ENCODE assay signal across 10 mouse cellular contexts in the genomic region with DNA sequence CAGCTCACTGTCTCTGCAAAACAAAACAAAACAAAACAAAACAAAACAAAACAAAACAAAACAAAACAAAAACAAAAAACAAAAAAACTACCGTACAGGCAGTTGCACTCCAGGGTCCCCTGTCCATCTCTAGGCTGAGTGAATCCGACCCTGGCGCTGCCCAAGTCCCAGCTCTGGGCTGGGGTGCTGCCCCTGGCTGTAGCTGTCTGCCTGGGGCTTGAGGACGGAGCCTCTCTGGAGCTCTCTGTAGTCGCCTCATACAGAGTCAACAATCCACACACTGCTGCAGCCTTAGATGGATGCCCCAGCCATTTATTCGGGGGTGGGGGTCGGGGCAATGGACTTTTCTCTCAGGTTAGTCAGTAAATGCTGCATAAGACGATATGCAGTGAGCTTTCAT. TPM values are rescaled to one million over a fixed set of nuclear protein-coding genes. Genes with fewer than 3 reads are reported as not detected.
DNase-seq lines count a peak whose midpoint lies in the region; ATAC-seq and TF ChIP-seq lines count a peak whose summit lies in the region.
"Had no signal": no experiment of that assay in that cellular context is flagged by ENCODE, and none has a peak within 500 bp of the region (broad histone marks: within the 10 kb centered on the region; RNA-seq: fewer than 3 reads in every experiment).

No protein-coding gene starts in this region.

- 43% methylated on average over 8 of the region's 8 CpGs for WGBS in stomach, embryonic 14.5 days
- 40% methylated on average over 8 of the region's 8 CpGs for WGBS in stomach, postnatal 0 days
- 42% methylated on average over 8 of the region's 8 CpGs for WGBS in limb, embryonic 13.5 days
- 46% methylated on average over 8 of the region's 8 CpGs for WGBS in neural tube, embryonic 15.5 days

- peak; percentile 15 for DNase-seq in cerebellum, adult 9-11 months
- DNase-seq in cerebellum, adult 18-20 months, result no peak
- DNase-seq in stomach, postnatal 0 days (ENCODE audit: low spot score), result no peak
- DNase-seq in right cerebral cortex, postnatal 36 days (ENCODE audit: low spot score in 2 of 2), result no peak
- DNase-seq in layer of hippocampus, postnatal 10 days (ENCODE audit: low spot score in 2 of 2), result no peak

- TF ChIP-seq EP300 in stomach, postnatal 0 days (optimal IDR thresholded peaks at IDR 0.05), result no peak

- peak overlapping the region; percentile 83 for H3K4me2 ChIP-seq in stomach, embryonic 14.5 days (replicated peaks; ENCODE audit: low read depth, low read length)
- no peak overlapping the region; the same call in 1 of the 2 replicates for H3K4me2 ChIP-seq in stomach, postnatal 0 days (replicated peaks; ENCODE audit: low read depth)
- peak overlapping the region; percentile 92 for H3K4me2 ChIP-seq in limb, embryonic 13.5 days (replicated peaks)
- H3K4me2 ChIP-seq in neural tube, embryonic 15.5 days, result peak overlapping the region; percentile 92

- no peaks in the 10 kb centered on the region for H3K9me3 ChIP-seq in stomach, embryonic 14.5 days (ENCODE audit: control insufficient read depth, low read depth, low read length)
- no peaks in the 10 kb centered on the region for H3K9me3 ChIP-seq in stomach, postnatal 0 days (ENCODE audit: control insufficient read depth, low read length)
- no peaks in the 10 kb centered on the region for H3K9me3 ChIP-seq in limb, embryonic 13.5 days
- H3K9me3 ChIP-seq in neural tube, embryonic 15.5 days (replicated peaks), result no peaks in the 10 kb centered on the region

- H3K9ac ChIP-seq in stomach, embryonic 14.5 days (replicated peaks; ENCODE audit: low read depth, low read length), result no peak overlapping the region
- no peak overlapping the region for H3K9ac ChIP-seq in stomach, postnatal 0 days (ENCODE audit: low read length)
- H3K9ac ChIP-seq in limb, embryonic 13.5 days, result 0 out of 2 replicates have a peak overlapping the region, but pooled peaks have one; percentile 50
- H3K9ac ChIP-seq in neural tube, embryonic 15.5 days (replicated peaks), result no peak overlapping the region

- H3K4me3 ChIP-seq in stomach, embryonic 14.5 days (ENCODE audit: low read depth, low read length), result no peak overlapping the region
- H3K4me3 ChIP-seq in stomach, postnatal 0 days (ENCODE audit: low read depth, low read length), result no peak overlapping the region
- peak overlapping the region; percentile 44 for H3K4me3 ChIP-seq in limb, embryonic 13.5 days
- no peak overlapping the region for H3K4me3 ChIP-seq in neural tube, embryonic 15.5 days (replicated peaks)

- H3K27ac ChIP-seq in stomach, embryonic 14.5 days (ENCODE audit: low read length), result no peak overlapping the region
- no peak overlapping the region for H3K27ac ChIP-seq in stomach, postnatal 0 days (replicated peaks)
- H3K27ac ChIP-seq in limb, embryonic 13.5 days, result no peak overlapping the region
- H3K27ac ChIP-seq in neural tube, embryonic 15.5 days (replicated peaks), result no peak overlapping the region

- no peak for ATAC-seq in stomach, embryonic 14.5 days (ENCODE audit: insufficient number of reproducible peaks, insufficient read depth, low FRiP score, low read depth)
- no peak for ATAC-seq in stomach, postnatal 0 days (ENCODE audit: low FRiP score, low TSS enrichment)
- ATAC-seq in limb, embryonic 13.5 days (ENCODE audit: low FRiP score, low read depth), result no peak
- no peak for ATAC-seq in neural tube, embryonic 15.5 days (ENCODE audit: low FRiP score)

- no peak for TF ChIP-seq CTCF in stomach, postnatal 0 days (IDR thresholded peaks at IDR 0.05; ENCODE audit: low read depth)

- no peaks in the 10 kb centered on the region for H3K27me3 ChIP-seq in stomach, embryonic 14.5 days (ENCODE audit: control insufficient read depth, insufficient read depth, low read length)
- no peaks in the 10 kb centered on the region for H3K27me3 ChIP-seq in stomach, postnatal 0 days (ENCODE audit: control insufficient read depth, insufficient read depth, low read length)
- H3K27me3 ChIP-seq in limb, embryonic 13.5 days, result 0 out of 2 replicates have a peak, but pooled peaks cover 5% of the 10 kb centered on the region
- no peaks in the 10 kb centered on the region; the same call in 1 of the 2 replicates for H3K27me3 ChIP-seq in neural tube, embryonic 15.5 days (replicated peaks)

- H3K36me3 ChIP-seq in stomach, embryonic 14.5 days (ENCODE audit: control insufficient read depth, insufficient read depth, low read length), result no peaks in the 10 kb centered on the region
- no peaks in the 10 kb centered on the region for H3K36me3 ChIP-seq in stomach, postnatal 0 days (ENCODE audit: control insufficient read depth, insufficient read depth, low read length)
- H3K36me3 ChIP-seq in limb, embryonic 13.5 days, result no peaks in the 10 kb centered on the region
- no peaks in the 10 kb centered on the region for H3K36me3 ChIP-seq in neural tube, embryonic 15.5 days

- H3K4me1 ChIP-seq in stomach, embryonic 14.5 days (ENCODE audit: control insufficient read depth, insufficient read depth, low read length), result no peaks in the 10 kb centered on the region
- H3K4me1 ChIP-seq in stomach, postnatal 0 days (replicated peaks; ENCODE audit: control insufficient read depth, insufficient read depth), result peaks cover 3% of the 10 kb centered on the region; the same call in 1 of the 2 replicates
- peaks cover 17% of the 10 kb centered on the region; the same call in 1 of the 2 replicates for H3K4me1 ChIP-seq in limb, embryonic 13.5 days
- H3K4me1 ChIP-seq in neural tube, embryonic 15.5 days, result peaks cover 10% of the 10 kb centered on the region; the same call in 1 of the 2 replicates

RNA-seq across cellular contexts. Expression of a gene that starts 20.0 kb away (rescaled TPM):
- 0.19 TPM in 1 of 2 replicates, not detected in the other for polyA plus RNA-seq in stomach, embryonic 14.5 days (2014; fragmentation: Nextera tagmentation; extraction: Ambion mirVana)
- polyA plus RNA-seq in stomach, postnatal 0 days (2015; fragmentation: Nextera tagmentation; extraction: Ambion mirVana), result 0.04 and 0.05 TPM in 2 replicates
- polyA plus RNA-seq in limb, embryonic 13.5 days (2015; fragmentation: Nextera tagmentation; extraction: Ambion mirVana), result 0.41 and 0.43 TPM in 2 replicates
- 0.11 and 0.17 TPM in 2 replicates for polyA plus RNA-seq in neural tube, embryonic 15.5 days (2015; fragmentation: Nextera tagmentation; extraction: Ambion mirVana)
- total RNA-seq in layer of hippocampus, postnatal 10 days (2021), result under 1 TPM; 0.18 TPM

RNA-seq across cellular contexts. Expression of a gene that starts 49.5 kb away (rescaled TPM):
- not detected in 2 replicates for polyA plus RNA-seq in stomach, embryonic 14.5 days (2014; fragmentation: Nextera tagmentation; extraction: Ambion mirVana)
- polyA plus RNA-seq in stomach, postnatal 0 days (2015; fragmentation: Nextera tagmentation; extraction: Ambion mirVana), result not detected in 2 replicates
- 0.27 TPM in 1 of 2 replicates, not detected in the other for polyA plus RNA-seq in limb, embryonic 13.5 days (2015; fragmentation: Nextera tagmentation; extraction: Ambion mirVana)
- not detected in 2 replicates for polyA plus RNA-seq in neural tube, embryonic 15.5 days (2015; fragmentation: Nextera tagmentation; extraction: Ambion mirVana)
- total RNA-seq in layer of hippocampus, postnatal 10 days (2021), result not detected
- total RNA-seq: gastrocnemius, postnatal 36 days; left cerebral cortex, adult 18-20 months had no signal

RNA-seq across cellular contexts. Expression of a gene that starts 58.0 kb away (rescaled TPM):
- polyA plus RNA-seq in stomach, embryonic 14.5 days (2014; fragmentation: Nextera tagmentation; extraction: Ambion mirVana), result 76.7 and 82.0 TPM in 2 replicates
- polyA plus RNA-seq in stomach, postnatal 0 days (2015; fragmentation: Nextera tagmentation; extraction: Ambion mirVana), result 28.9 and 29.6 TPM in 2 replicates
- polyA plus RNA-seq in limb, embryonic 13.5 days (2015; fragmentation: Nextera tagmentation; extraction: Ambion mirVana), result 63.7 and 74.6 TPM in 2 replicates
- polyA plus RNA-seq in neural tube, embryonic 15.5 days (2015; fragmentation: Nextera tagmentation; extraction: Ambion mirVana), result 29.3 and 43.5 TPM in 2 replicates
- total RNA-seq in layer of hippocampus, postnatal 10 days (2021), result 10 to 100 TPM; 40.6 to 44.0 TPM
